Mouse (Mus musculus) bone marrow macrophage, adult 2 months (primary cell): ENCODE measurements around the gene Chrm3.

Experiments
- CTCF ChIP-seq: IDR thresholded peaks from 2 replicates; pipeline ENCODE4 v1.5.1; 2012; ENCODE audit warnings: low read depth, mild to moderate bottlenecking, low read length, moderate library complexity
- POLR2A ChIP-seq: IDR thresholded peaks from 2 replicates; pipeline ENCODE4 v1.6.1; 2012; ENCODE audit warnings: mild to moderate bottlenecking, low read depth, low read length, borderline replicate concordance

DNA sequence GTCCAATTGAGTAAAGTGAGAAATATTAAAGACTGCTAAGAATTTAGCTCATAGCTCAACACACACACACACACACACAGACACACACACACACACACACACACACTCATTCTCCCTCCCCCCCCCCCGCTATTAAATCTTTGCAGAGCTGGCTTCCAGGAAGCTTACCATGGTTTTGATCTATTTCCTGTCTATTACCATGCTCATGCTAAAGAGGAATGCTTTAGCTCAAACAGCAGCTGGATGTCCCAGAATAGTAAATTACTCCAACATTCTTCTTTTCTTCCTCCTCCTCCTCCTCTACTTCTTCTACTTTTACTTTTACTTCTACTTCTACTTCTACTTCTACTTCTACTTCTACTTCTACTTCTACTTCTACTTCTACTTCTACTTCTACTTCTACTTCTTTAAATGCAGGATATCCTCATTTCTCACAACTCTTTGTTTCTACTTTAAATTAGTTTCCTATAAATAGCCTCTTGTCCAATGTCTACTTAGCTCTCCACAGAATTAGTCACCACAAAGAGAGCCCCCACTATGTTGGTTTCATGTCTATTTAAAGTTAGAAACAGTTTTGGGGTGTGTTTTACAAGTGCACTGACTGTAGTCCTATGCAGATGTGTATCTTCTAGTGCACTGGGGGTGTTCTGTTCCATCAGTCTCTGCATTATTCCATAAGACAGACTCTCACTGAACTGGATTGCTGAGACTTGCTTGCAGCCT, 150.0 kb downstream of the Chrm3 start:
- TF ChIP-seq CTCF: no peak
- no peak for TF ChIP-seq POLR2A
